Mouse (Mus musculus) heart, postnatal 14 days (tissue): ENCODE measurements around the gene Cwf19l1. TPM values are rescaled to one million over a fixed set of nuclear protein-coding genes. Genes with fewer than 3 reads are reported as not detected.

Experiments used
- DNase-seq, 2 experiments: peaks; one replicate each; pipeline ENCODE4 v3.0.0; 2021 to 2022
- intact Hi-C: fragments of 180-260 bp; cut with DNase I; formaldehyde crosslinking; loops from one replicate; pipeline ENCODE4 v1.15.1; 2025
- long read RNA-seq, 2 experiments: library from polyadenylated mRNA; stranded (forward); transcript quantifications; one replicate each; pipeline ENCODE4 v2.0.0; 2021
- total RNA-seq, 2 experiments: library from RNA; stranded (reverse); gene quantifications; 2 replicates each; pipeline ENCODE4 v1.2.3; 2021

Cwf19l1 gene
- 10 to 100 TPM in 1 of 2 experiments, 1 to 10 TPM in 1; 9.0 to 11.6 TPM for total RNA-seq
- long read RNA-seq, experiment 1, transcript Cwf19l1-201 (14 exons, 3,581 nt): major isoform, 14 of 17 reads
- long read RNA-seq, experiment 1, partial matches to known transcripts: 3 of 17 reads
- long read RNA-seq, experiment 1, other reads (novel, unspliced or antisense): 0 of 17 reads
- long read RNA-seq, experiment 2, transcript Cwf19l1-201 (14 exons, 3,581 nt): major isoform, 8 of 14 reads
- long read RNA-seq, experiment 2, partial matches to known transcripts: 3 of 14 reads
- long read RNA-seq, experiment 2, other reads (novel, unspliced or antisense): 3 of 14 reads

DNA sequence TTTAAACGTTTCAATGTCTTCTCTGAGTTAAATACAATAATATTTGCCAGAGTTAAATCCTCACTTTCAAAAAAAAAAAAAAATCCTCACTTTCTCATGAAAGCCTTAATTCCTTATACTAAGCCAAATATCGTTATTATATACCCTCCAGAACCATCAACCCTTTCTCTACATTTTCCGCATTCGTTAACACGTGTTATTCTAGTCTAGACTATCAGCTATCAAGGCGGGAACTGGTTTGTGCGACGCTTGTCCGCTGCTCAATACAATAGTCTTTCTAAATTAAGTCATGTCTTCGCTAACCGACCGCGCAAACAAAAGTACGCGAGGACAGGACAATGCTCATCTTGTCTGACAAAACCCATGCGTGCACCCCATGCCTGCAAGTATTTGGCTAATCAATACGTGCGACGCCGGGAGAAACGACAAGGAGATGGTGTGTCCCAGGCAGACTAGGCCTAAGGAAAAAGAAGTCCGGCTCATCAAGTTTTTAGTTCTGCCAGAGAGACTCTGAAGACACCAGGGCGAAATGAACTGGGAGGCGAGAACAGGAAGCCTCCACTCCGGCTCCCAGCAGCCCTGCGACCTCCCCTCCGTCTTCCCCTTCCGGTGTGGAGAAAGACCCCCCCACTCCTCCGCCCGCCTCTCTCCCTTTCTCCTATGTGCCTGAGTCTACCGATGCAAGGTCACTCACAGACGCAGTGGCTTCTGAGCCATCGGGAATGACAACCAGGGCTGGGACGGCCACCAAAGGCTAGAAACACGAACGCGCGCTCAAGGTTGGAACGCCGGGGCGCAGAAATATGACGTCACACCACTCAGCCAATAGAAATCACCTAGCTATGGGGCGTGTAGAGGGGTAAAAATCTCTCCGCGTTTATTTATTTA is at the start of gene Cwf19l1:
Gene Cwf19l1, minus strand, starts transcription at position 805 of the 888 bp plus-strand sequence.
- peak; percentile 83 to 89 for DNase-seq
- intact Hi-C loops: no loop called here

GRCm38 (mm10) chr19:44183968-44184367 is 48.3 kb upstream of the Cwf19l1 start:
- intact Hi-C loops: no loop called here
- no peak for DNase-seq

DNA sequence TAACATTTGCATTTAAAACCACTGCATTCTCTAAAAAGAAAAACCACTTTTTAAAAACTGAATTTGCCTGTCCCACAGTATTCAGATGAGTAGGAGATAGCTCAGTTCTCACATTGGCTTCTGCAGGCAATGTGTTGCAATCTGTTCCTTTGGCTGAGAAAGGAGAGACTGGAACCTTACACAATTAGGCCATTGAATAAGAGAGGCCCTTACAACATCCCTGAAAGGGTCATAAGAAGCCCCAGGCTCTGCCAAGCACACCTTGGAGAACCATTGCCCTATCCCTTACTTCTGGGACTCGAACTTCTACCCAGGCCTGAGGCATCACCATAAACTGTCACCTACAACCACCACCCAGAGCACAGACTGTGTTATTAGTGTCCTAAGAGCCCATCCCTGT is 44.8 kb upstream of the Cwf19l1 start:
- DNase-seq: no peak
- intact Hi-C loops: no loop called here

GRCm38 (mm10) chr19:44176741-44177140 is 41.1 kb upstream of the Cwf19l1 start:
- intact Hi-C loops: no loop called here
- no peak for DNase-seq

GRCm38 (mm10) chr19:44174835-44175234 is 39.2 kb upstream of the Cwf19l1 start:
- intact Hi-C loops: no loop called here
- no peak for DNase-seq

GRCm38 (mm10) chr19:44161515-44161914 is 25.8 kb upstream of the Cwf19l1 start:
- intact Hi-C loops: no loop called here
- no peak for DNase-seq

DNA sequence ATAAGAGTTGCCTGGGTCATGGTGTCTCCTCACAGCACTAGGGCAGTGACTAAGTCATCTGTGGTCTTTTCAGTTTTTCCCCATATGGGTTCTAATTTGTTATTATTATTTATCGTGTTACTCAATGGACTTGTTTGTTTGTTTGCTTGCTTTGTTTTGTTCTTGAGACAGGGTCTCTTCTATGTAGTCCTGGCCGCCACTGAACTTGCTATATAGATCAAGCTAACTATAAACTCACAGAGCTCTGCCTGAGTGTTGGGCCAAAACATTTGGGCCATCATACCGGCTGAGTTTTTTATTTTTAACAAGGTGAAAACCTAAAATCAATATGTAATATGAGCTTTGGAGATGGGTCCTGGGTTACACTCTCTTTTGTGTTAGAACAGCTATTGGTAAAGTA is 23.7 kb upstream of the Cwf19l1 start:
- intact Hi-C loops: no loop called here
- DNase-seq: no peak

- intact Hi-C loops: no loop called here
- no peak for DNase-seq
Measured at GRCm38 (mm10) chr19:44157005-44157404, 21.3 kb upstream of the Cwf19l1 start.

GRCm38 (mm10) chr19:44153781-44154180 is 18.1 kb upstream of the Cwf19l1 start:
- intact Hi-C loops: no loop called here
- DNase-seq: no peak

GRCm38 (mm10) chr19:44148991-44149390 is 13.3 kb upstream of the Cwf19l1 start:
- intact Hi-C loops: no loop called here
- no peak for DNase-seq

GRCm38 (mm10) chr19:44148345-44148744 is 12.7 kb upstream of the Cwf19l1 start:
- intact Hi-C loops: no loop called here
- no peak for DNase-seq

DNA sequence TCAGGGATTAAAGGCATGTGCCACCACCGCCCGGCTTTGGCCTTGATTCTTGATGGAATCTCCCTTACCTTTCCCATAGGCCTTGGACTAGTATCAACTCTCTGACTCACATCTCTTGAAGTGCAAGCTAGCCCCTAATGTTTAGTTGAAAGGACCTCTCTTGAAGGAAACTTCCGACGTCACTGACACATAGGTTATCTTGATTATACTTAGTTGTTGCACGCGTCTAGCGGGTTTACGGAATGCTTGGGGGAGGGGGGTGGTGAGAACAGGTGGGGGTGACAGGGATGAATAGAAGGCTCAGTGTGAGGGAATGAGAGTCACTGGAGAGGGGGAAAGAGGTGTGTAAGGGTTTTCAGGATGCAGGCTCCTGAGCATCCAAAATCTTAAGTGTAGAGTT is 11.3 kb upstream of the Cwf19l1 start:
- DNase-seq: no peak
- intact Hi-C loops: no loop called here

- DNase-seq: no peak
- intact Hi-C loops: no loop called here
Measured at GRCm38 (mm10) chr19:44146568-44146879, 10.8 kb upstream of the Cwf19l1 start.

- peak; percentile 88 to 91 for DNase-seq
- intact Hi-C loops: no loop called here
Measured at GRCm38 (mm10) chr19:44145702-44146567, 10.3 kb upstream of the Cwf19l1 start, which contains the start of gene Bloc1s2. Gene Bloc1s2, minus strand, starts transcription at chr19:44146446.

DNA sequence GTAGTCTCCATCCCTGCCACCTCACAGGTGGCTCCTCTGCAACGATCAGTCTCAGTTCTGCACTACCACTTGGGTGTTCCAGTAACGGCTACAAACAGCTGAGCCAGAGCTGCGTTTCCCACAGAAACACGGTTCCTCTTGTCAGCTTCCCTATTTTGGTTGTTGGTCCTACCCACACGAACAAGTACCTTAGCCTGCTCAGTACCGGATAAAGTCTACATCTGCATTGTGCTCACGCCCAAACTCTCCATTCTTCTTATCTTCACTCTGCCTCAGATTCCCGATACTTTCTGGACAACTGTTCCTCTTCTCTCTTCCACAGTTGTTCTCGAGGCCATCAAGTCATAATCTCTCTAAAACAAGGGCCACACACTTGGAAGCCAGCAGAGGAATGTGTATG is 8.7 kb upstream of the Cwf19l1 start:
- intact Hi-C loops: no loop called here
- no peak for DNase-seq

DNA sequence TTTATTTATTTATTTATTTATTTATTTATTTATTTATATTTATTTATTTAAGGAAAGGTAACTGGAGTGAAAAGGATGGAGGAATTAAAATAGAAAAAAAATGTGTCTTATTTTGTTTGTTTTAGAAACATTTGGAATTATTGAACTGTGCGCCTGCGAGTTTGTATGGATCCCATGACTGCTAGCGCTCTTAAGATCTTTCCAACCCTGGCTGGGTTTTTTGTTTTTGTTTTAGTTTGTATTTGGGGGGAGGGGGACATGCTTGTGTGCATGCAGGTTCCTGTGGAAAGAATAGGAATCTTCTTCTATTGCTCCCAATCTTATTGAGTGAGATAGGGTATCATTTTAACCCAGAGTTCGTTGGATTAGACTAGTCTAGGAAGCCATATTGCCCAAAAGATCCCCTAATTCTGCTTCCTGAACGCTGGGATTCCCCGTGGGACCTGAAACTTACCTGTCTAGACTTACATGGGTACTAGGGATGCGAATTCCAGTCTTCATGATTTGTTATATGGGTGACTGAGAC is 347 bp upstream of the Cwf19l1 start:
- DNase-seq: no peak
- intact Hi-C loops: no loop called here

GRCm38 (mm10) chr19:44132917-44133316 is 2.8 kb downstream of the Cwf19l1 start:
- intact Hi-C loops: no loop called here
- DNase-seq: no peak

DNA sequence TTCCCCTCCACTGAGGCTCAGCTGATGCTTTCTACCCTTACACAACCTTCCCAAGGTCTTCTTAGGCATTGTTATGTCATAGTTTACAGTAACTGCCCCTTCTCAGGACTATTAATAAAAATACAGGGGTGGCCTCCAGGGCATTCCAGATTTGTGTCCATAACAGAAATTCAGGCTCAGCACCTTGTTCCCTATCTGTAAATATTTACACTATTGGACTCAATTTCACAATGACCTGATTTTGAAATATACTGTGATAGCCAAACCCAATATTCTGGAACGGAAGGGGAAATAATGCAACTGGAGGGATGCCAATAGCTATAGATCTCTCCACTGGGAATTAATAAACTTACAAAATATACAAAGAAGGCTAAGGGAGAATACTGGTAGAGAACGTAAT is 7.1 kb downstream of the Cwf19l1 start:
- no peak for DNase-seq

DNA sequence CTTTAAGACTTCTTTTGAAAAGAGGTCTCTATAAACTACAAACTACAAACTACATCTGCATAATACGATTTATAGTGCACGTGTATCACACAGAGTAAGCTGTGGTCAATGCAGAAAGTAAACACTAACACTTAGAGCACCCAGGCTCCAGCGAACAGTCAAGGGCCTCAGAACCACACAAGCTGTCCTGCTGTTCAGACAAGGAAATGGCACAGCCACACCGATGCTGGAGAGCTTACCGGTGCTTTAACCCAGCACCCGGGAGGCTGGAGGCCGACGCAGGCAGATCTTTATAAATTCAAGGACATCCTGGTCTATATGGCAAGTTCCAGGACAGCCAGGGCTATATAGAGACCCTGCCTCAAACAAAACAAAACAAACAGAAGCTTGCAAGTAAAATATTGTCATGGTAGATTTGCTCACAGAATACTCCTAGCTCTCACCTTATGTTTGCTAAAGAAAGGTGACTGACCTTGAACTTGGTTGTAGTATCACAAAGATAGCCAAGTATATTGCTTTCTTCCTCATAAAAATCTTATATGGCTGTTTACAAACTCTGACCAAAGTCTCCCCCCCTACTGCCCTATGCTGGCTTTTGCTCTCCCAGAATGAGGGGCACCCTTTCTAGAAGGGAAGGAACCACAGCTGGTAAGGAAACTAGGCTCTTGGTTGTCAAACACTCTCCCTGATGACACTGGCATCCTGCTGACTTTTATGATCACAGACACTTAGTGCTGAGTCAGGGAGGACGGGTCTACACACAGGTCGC is 7.8 kb downstream of the Cwf19l1 start:
- no peak for DNase-seq
- intact Hi-C loops: no loop called here

More for the DNA sequence above, 7.1 kb downstream of the Cwf19l1 start:
- intact Hi-C loops: no loop called here

DNA sequence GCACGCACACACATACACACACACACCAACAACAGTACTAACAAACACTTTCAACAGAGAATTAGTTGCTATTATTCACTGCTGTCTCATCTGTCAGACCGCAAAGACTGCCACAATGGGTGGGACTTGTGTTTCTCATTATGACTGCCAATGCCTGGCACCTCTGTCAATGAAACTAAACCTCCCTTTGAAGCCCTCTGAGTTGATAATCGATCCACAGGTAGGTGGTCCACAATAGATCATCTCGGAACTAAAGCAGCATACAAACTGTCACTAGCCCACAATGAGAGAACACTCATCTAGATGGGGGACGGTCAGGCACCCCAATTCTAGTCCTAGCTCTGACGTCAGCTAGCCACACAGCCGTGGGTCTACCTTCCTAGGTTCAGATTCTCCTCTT is 14.5 kb downstream of the Cwf19l1 start:
- intact Hi-C loops: no loop called here
- DNase-seq: no peak
